Mouse (Mus musculus) c-Kit-positive CD71-negative TER-119-negative erythroid progenitor cells, embryonic 14.5 days (primary cell): ENCODE results near the gene Phactr1.

Experiments used
- DNase-seq: peaks from one replicate; pipeline ENCODE4 v3.0.0-alpha.2; 2013; ENCODE audit warnings: low read depth

The Phactr1 gene

GRCm38 (mm10) chr13:43032451-43032850 is 352.0 kb downstream of the Phactr1 start:
- no peak for DNase-seq

- DNase-seq, result no peak
Observed at GRCm38 (mm10) chr13:43036510-43036909, 356.1 kb downstream of the Phactr1 start.

- no peak for DNase-seq
Observed at GRCm38 (mm10) chr13:43042766-43043165, 362.3 kb downstream of the Phactr1 start.

DNA sequence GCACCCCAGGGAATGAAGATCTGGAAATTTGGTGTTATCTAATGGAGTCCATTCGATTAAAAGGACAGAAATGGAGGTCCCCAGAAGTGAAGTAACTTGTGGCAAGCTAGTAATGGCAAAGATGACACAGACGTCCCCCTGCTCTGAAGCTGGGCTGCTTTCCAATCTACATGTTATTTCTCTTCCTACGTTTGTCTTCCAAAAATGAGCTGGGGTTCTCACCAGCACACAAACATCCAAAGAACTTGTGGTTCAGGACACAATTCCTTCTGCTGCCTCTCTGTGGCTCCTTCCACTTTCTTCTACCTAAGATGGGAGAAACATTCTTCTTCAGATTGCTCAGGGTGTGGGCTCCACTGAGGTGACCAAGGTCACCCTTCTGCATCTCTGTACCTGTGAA is 368.1 kb downstream of the Phactr1 start:
- no peak for DNase-seq

DNA sequence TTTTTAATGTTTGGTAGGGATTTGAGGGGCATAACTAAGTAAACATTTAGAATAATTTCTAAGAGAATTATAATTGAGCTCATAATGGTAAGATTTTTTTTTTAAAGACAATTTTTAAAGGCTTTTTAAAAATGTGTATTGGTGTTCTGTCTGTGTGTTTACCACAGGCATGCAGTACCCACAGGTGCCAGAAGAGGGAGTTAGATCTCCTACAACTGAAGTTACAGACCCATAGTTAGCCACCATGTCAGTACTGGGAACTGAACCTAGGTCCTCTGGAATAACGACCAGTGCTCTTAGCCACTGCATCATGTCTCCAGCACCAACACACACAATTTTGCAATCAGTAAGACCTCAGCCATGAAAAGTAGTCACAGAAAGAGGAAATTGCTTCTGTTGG is 372.8 kb downstream of the Phactr1 start:
- no peak for DNase-seq

- no peak for DNase-seq
Observed at GRCm38 (mm10) chr13:43055136-43055535, 374.7 kb downstream of the Phactr1 start.

GRCm38 (mm10) chr13:43057104-43057503 is 376.7 kb downstream of the Phactr1 start:
- no peak for DNase-seq

- no peak for DNase-seq
Observed at GRCm38 (mm10) chr13:43063355-43063754, 382.9 kb downstream of the Phactr1 start.

DNA sequence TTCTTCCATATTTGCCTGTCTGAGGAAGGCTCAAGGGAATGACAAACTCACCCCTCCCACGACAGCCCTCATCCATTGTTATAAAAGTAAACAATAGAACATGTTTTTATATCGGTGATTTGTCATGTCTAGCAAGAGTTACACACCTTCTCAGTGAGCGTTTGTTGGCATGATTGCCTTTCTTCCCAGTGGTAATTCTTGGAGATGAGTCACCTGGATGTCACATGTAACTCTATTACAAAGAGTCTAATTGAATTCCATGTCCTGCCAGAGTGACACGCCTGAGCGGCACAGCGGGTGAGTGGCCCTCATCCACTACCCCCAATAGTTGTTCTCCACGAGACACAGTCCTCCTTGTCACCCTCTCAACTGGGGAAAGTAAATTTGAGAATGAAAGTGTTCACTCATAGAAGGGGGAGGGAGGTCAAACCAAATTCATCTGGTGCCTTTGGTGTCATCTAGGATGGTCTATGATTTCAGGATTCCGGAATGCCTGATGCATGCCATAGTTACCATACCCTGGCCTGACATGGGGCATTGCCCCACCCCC is 388.4 kb downstream of the Phactr1 start:
- no peak for DNase-seq

GRCm38 (mm10) chr13:43070496-43070895 is 390.1 kb downstream of the Phactr1 start:
- no peak for DNase-seq

GRCm38 (mm10) chr13:43070971-43071370 is 390.5 kb downstream of the Phactr1 start:
- no peak for DNase-seq

DNA sequence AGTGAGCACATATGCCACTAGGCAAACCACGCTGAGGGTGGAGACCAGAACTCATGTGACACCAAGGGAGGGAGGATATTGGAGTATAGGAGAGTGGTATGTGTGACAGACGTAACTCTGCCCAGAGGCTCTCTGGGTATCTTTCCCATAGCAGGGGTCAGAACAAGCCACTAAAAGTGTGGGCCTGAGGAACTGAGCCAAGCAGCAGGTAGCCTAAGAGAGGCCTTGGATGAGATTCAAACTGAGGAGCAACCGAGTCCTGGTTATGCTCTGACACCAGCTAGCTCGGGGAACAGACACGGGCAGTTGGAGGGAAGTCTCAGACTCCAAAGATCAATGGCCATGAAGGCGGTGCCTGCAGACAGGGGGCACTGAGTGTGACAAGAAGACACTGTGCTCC is 395.0 kb downstream of the Phactr1 start:
- no peak for DNase-seq

DNA sequence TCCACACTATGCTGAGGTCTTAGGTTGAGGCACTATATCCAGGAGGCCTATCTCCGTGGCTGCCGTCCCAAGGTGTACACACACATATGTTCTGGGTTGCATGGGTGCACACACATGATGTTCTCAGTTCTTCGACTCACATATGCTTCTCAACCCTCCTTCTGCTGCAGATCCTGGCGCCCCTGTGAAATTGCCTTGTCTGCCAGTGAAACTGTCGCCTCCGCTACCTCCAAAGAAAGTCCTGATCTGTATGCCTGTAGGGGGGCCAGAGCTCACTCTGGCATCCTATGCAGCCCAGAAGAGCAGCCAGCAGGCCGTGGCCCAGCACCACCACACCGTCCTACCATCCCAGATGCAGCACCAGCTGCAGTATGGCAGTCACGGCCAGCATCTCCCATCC is 397.1 kb downstream of the Phactr1 start:
- DNase-seq, result no peak

DNA sequence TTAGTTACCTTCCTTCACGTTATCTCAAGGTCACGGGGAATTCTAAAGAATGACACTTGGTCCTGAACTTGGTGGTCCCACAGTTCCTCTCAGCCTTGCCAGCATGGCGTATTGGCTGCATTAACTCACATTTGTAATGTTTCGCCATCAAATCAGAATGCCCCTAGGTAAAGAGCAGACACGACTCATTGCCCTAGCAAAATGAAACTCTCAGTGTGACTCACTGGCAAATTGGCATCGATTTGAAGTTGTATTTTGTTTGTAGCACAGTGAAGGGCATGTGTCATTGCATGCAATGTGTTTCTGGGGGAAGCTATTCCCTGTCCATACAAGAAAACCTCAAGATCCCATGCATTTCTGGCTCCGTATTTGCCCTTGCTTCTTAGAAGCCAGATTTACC is 404.8 kb downstream of the Phactr1 start:
- no peak for DNase-seq

DNA sequence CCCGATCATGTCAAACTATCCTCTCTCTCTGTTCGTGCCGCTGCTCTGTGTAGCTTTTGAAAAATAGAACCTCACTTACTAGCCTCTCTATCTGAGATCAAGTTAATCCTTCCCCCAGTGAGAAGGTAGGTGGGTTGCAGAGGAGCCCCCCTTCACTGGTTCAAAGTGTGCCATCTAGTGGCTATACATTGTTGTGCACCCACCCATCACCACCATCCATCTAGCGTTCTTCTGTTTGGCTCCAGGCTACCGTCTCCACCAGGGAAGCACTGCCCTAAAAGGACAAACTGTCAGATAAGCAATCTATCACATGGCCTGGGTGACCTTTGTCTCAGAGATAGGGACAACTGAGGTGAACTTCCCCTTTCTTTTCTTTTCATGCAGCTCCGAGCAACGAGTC is 413.9 kb downstream of the Phactr1 start:
- DNase-seq, result peak; percentile 6

DNA sequence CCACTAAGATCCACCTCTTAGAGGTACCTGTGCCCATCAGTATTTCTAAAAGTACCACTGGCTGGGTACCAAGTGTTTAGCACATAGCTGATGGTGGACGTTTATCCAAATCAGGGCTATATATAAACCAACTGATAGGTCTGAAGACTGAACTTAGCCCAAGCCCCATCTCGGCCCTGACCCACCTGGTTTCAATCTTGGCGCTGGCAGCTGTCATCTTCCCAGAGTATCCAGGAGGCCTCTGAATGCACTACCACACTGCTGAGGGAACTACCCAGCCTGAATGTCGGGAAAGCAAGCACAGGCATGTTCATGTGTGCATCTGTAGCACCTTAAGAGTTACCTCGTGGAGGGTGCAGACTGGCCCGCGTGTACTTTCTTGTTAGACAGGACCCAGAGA is 422.5 kb downstream of the Phactr1 start:
- DNase-seq, result no peak

- no peak for DNase-seq
Observed at GRCm38 (mm10) chr13:43104496-43104895, 424.1 kb downstream of the Phactr1 start.

DNA sequence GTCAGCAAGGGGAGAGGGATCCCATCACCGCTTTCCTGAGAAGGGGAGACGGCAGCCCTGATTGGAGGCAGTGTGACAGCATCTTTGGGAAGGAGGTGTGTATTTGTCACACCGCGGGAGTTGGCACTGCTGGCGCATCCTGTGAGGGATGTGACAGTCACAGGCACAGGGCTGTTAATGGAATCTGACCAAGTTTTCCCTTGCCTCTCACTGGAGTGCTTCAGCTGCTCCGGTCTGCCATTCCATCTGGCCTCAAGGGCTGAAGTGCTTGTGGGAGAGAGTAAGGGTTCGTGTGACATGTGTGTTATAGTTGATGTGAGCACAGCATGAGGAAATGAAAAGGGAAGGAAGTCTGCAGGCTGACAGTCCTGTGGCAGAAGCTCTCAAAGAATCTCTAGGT is 431.9 kb downstream of the Phactr1 start:
- DNase-seq, result no peak

- no peak for DNase-seq
Observed at GRCm38 (mm10) chr13:43112707-43113106, 432.3 kb downstream of the Phactr1 start.

- no peak for DNase-seq
Observed at GRCm38 (mm10) chr13:43113141-43113540, 432.7 kb downstream of the Phactr1 start.

DNA sequence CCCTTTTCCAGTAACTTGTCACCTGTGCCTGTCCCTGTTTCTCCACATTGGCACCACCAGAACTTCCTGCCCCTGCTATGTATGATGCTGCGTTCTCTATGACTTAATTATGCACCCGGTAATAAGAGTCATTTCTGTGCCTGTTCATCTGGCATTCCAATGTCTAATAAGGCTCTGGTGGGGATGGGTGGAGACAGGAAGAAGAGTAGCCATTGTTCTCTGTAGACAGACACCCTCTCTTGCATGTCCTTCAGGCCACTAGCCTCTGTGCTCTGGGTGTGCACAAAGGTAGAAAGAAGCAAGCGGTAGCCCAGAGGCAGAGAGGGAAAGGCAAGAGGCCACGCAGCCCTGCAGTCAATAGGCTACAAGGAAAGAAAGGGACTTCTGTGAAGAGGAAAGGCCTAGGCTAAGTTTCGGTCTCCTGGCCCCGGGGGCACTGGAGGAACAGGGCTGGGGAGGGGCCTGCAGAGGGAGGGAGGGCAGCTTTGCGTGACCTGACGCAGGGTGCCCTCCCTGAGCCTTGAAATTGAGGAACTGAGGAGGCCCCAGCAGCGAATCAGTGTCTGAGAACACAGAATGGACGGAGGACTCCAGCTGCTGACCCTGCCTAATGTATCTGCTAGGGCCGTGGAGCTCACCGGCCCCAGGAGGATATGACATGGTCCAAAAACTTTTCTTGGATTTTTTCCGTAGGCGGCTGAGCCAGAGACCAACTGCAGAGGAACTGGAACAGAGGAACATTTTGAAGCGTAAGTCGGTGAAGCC is 442.1 kb downstream of the Phactr1 start:
- DNase-seq, result peak; percentile 14

GRCm38 (mm10) chr13:43123895-43124682 is 443.7 kb downstream of the Phactr1 start:
- no peak for DNase-seq

DNA sequence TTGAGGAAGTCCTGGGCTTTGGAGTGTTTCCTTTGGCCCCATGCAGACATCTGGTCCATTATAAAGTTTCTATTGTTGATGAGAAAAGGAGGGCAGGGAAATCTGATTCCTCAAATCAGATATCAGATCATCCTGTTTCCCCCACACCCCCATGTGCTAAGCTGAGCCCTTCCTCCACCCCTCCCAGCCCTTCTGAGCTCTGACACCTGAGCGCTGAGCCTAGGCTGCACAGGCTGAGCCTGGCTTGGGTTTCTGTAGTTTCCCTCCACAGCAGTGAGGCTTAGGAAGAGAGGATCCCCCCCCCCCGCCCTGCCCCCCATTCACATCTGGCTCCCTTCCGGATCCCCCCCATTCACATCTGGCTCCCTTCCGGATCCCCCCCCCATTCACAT is 444.3 kb downstream of the Phactr1 start:
- DNase-seq, result no peak
